In genomic region chr16:8406708-8407107, GRCm38 (mm10) we compare ENCODE assay signal across 9 mouse cellular contexts. TPM values are rescaled to one million over a fixed set of nuclear protein-coding genes. Genes with fewer than 3 reads are reported as not detected.
DNase-seq lines count a peak whose midpoint lies in the region; ATAC-seq and TF ChIP-seq lines count a peak whose summit lies in the region.
"Had no signal": no experiment of that assay in that cellular context is flagged by ENCODE, and none has a peak within 500 bp of the region (broad histone marks: within the 10 kb centered on the region; RNA-seq: fewer than 3 reads in every experiment).

No protein-coding gene starts in this region.

- TF ChIP-seq POLR2A in bone marrow macrophage, adult 2 months (IDR thresholded peaks at IDR 0.05; ENCODE audit: borderline replicate concordance, low read depth, low read length): no peak

- no peaks in the 10 kb centered on the region for H3K36me3 ChIP-seq in forebrain, embryonic 10.5 days (replicated peaks)
- H3K36me3 ChIP-seq in limb, embryonic 11.5 days (ENCODE audit: control insufficient read depth, insufficient read depth, low read length): no peaks in the 10 kb centered on the region
- H3K36me3 ChIP-seq in midbrain, embryonic 15.5 days (replicated peaks): no peaks in the 10 kb centered on the region
- H3K36me3 ChIP-seq in stomach, embryonic 15.5 days: no peaks in the 10 kb centered on the region

- DNase-seq in left cerebral cortex, adult 2 months (ENCODE audit: extremely low spot score in 1 of 2, low spot score in 2 of 2): peak; percentile 62 to 67
- no peak for DNase-seq in left cerebral cortex, adult 8-10 months (ENCODE audit: low spot score in 2 of 2)
- peak; percentile 64 for DNase-seq in forebrain, embryonic 10.5 days (ENCODE audit: extremely low spot score, low spot score)
- DNase-seq in induced T-regulatory cell, adult 2 months (ENCODE audit: low read depth): peak; percentile 85
- peak; percentile 80 for DNase-seq in limb, embryonic 11.5 days (ENCODE audit: low spot score)

- no peak overlapping the region for H3K4me2 ChIP-seq in limb, embryonic 11.5 days (ENCODE audit: low read depth, severe bottlenecking)
- no peak overlapping the region for H3K4me2 ChIP-seq in midbrain, embryonic 15.5 days
- no peak overlapping the region for H3K4me2 ChIP-seq in stomach, embryonic 15.5 days

- H3K27ac ChIP-seq in left cerebral cortex, adult 2 months: no peak overlapping the region
- no peak overlapping the region for H3K27ac ChIP-seq in bone marrow macrophage, adult 2 months (ENCODE audit: insufficient read depth, low read depth, low read length)
- H3K27ac ChIP-seq in forebrain, embryonic 10.5 days: no peak overlapping the region
- H3K27ac ChIP-seq in limb, embryonic 11.5 days (replicated peaks; ENCODE audit: low read depth, low read length): no peak overlapping the region
- no peak overlapping the region for H3K27ac ChIP-seq in midbrain, embryonic 15.5 days
- H3K27ac ChIP-seq in stomach, embryonic 15.5 days: no peak overlapping the region

- 3% methylated on average over 6 of the region's 6 CpGs for WGBS in forebrain, embryonic 10.5 days
- WGBS in limb, embryonic 11.5 days: 0% methylated on average over 6 of the region's 6 CpGs
- WGBS in midbrain, embryonic 15.5 days: 2% methylated on average over 6 of the region's 6 CpGs
- WGBS in stomach, embryonic 15.5 days: 0% methylated on average over 6 of the region's 6 CpGs

- intact Hi-C loops in left cerebral cortex, adult 2 months (cut with DNase I): loop anchor here (2.0 to 5.0 kb wide), 2 partner anchors 270 to 466 kb away; no protein-coding TSS in a partner anchor

- H3K4me3 ChIP-seq in left cerebral cortex, adult 2 months: no peak overlapping the region
- H3K4me3 ChIP-seq in bone marrow macrophage, adult 2 months (ENCODE audit: insufficient read depth, low read length): no peak overlapping the region
- no peak overlapping the region for H3K4me3 ChIP-seq in forebrain, embryonic 10.5 days
- no peak overlapping the region for H3K4me3 ChIP-seq in limb, embryonic 11.5 days (ENCODE audit: low read depth, low read length)
- H3K4me3 ChIP-seq in midbrain, embryonic 15.5 days: no peak overlapping the region
- H3K4me3 ChIP-seq in stomach, embryonic 15.5 days (replicated peaks): no peak overlapping the region

- peak; percentile 81 for TF ChIP-seq CTCF in left cerebral cortex, adult 2 months (IDR thresholded peaks at IDR 0.05)
- peak; percentile 77 for TF ChIP-seq CTCF in bone marrow macrophage, adult 2 months (IDR thresholded peaks at IDR 0.05; ENCODE audit: low read depth, low read length)

- no peaks in the 10 kb centered on the region for H3K4me1 ChIP-seq in bone marrow macrophage, adult 2 months (ENCODE audit: control insufficient read depth, insufficient read depth, low read length)
- peaks cover 11% of the 10 kb centered on the region for H3K4me1 ChIP-seq in forebrain, embryonic 10.5 days
- no peaks in the 10 kb centered on the region for H3K4me1 ChIP-seq in limb, embryonic 11.5 days (ENCODE audit: control insufficient read depth, insufficient read depth, low read length)
- peaks cover 6% of the 10 kb centered on the region; the same call in 1 of the 2 replicates for H3K4me1 ChIP-seq in midbrain, embryonic 15.5 days
- 0 out of 2 replicates have a peak, but pooled peaks cover 5% of the 10 kb centered on the region for H3K4me1 ChIP-seq in stomach, embryonic 15.5 days

- H3K9ac ChIP-seq in limb, embryonic 11.5 days (ENCODE audit: low read length): no peak overlapping the region
- H3K9ac ChIP-seq in midbrain, embryonic 15.5 days: no peak overlapping the region
- no peak overlapping the region for H3K9ac ChIP-seq in stomach, embryonic 15.5 days

- no peaks in the 10 kb centered on the region for H3K9me3 ChIP-seq in forebrain, embryonic 10.5 days
- H3K9me3 ChIP-seq in limb, embryonic 11.5 days (ENCODE audit: control insufficient read depth, low read length): no peaks in the 10 kb centered on the region
- H3K9me3 ChIP-seq in midbrain, embryonic 15.5 days: no peaks in the 10 kb centered on the region
- H3K9me3 ChIP-seq in stomach, embryonic 15.5 days: no peaks in the 10 kb centered on the region

- no peak for ATAC-seq in limb, embryonic 11.5 days (ENCODE audit: insufficient number of reproducible peaks, low FRiP score, low TSS enrichment, low read depth)
- ATAC-seq in midbrain, embryonic 15.5 days (replicated peaks): peak; percentile 53; the same call in 1 of the 2 replicates
- peak; percentile 28; the same call in 1 of the 2 replicates for ATAC-seq in stomach, embryonic 15.5 days (ENCODE audit: insufficient read depth, low FRiP score, low read depth)

- H3K27me3 ChIP-seq in forebrain, embryonic 10.5 days (ENCODE audit: poor library complexity, severe bottlenecking): peaks cover 39% of the 10 kb centered on the region
- no peaks in the 10 kb centered on the region for H3K27me3 ChIP-seq in limb, embryonic 11.5 days (ENCODE audit: control insufficient read depth, insufficient read depth, low read length)
- 0 out of 2 replicates have a peak, but pooled peaks cover 6% of the 10 kb centered on the region for H3K27me3 ChIP-seq in midbrain, embryonic 15.5 days (replicated peaks)
- H3K27me3 ChIP-seq in stomach, embryonic 15.5 days (replicated peaks): peaks cover 5% of the 10 kb centered on the region; the same call in 1 of the 2 replicates

RNA-seq across cellular contexts. Expression of gene Tmem114, which starts 18.2 kb away (rescaled TPM):
- 1 to 10 TPM; 1.3 to 2.5 TPM for total RNA-seq in left cerebral cortex, adult 2 months (2021)
- 1 to 10 TPM in 2 of 4 experiments, under 1 TPM in 2; 0.68 to 1.7 (median 1.1) TPM for total RNA-seq in left cerebral cortex, adult 8-10 months (2022)
- not detected in 2 replicates for polyA plus RNA-seq in bone marrow macrophage, adult 2 months (2012; ENCODE audit: insufficient read depth, insufficient read length, missing spikeins)
- 0.14 TPM in 1 of 2 replicates, not detected in the other for polyA plus RNA-seq in forebrain, embryonic 10.5 days (2016; fragmentation: Nextera tagmentation; extraction: Ambion mirVana)
- 0.23 TPM in 1 of 2 replicates, not detected in the other for polyA plus RNA-seq in limb, embryonic 11.5 days (2014; fragmentation: Nextera tagmentation; extraction: Ambion mirVana)
- 0.27 and 0.40 TPM in 2 replicates for polyA plus RNA-seq in midbrain, embryonic 15.5 days (2015; fragmentation: Nextera tagmentation; extraction: Ambion mirVana)
- 0.15 TPM in 1 of 2 replicates, not detected in the other for polyA plus RNA-seq in stomach, embryonic 15.5 days (2015; fragmentation: Nextera tagmentation; extraction: Ambion mirVana)
- total RNA-seq: gastrocnemius, postnatal 36 days had no signal

Comparison
In these comparisons a context has a peak if more than half of its experiments do, and no peak if none do; other contexts are left out.
1. DNase-seq: peak in left cerebral cortex, adult 2 months (2 of 2), forebrain, embryonic 10.5 days (single experiment), induced T-regulatory cell, adult 2 months (single experiment) and limb, embryonic 11.5 days (single experiment); none in left cerebral cortex, adult 8-10 months (0 of 2).